Mouse (Mus musculus) monocyte, adult 2 months (primary cell): Measurements from ENCODE around the gene Slc6a14.

Experiments used
- DNase-seq, 2 experiments: peaks; one replicate each; pipeline ENCODE4 v3.0.0; 2022; ENCODE audit warnings: low spot score in 2 of 2, low read depth in 1 of 2

Slc6a14 gene

GRCm38 (mm10) chrX:21714829-21715228 is at the start of gene Slc6a14:
Gene Slc6a14, plus strand, starts transcription at chrX:21714896.
- DNase-seq: no peak

DNA sequence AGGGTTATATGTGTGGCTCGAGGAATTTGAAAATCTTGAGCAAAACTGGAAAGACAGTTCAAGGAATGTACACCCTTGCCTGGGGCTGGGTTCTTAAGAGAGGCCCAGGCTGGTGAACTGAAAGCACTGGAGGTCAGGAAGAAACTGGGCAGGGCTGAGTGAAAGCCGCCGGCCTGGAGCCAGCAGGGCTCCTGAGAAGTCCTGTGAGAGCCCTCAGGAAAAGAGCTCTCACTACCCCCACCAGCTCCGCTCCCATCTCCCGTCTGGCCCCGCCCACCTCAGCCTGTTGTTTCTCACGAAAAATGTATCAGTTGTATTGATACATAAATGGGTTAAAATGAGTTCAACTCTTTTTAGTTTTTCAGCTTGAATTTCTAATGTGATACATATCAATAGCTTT is 43.8 kb upstream of the Slc6a14 start:
- DNase-seq: no peak

- DNase-seq: no peak
These were observed 19.5 kb upstream of the Slc6a14 start for GRCm38 (mm10) chrX:21695220-21695619.

DNA sequence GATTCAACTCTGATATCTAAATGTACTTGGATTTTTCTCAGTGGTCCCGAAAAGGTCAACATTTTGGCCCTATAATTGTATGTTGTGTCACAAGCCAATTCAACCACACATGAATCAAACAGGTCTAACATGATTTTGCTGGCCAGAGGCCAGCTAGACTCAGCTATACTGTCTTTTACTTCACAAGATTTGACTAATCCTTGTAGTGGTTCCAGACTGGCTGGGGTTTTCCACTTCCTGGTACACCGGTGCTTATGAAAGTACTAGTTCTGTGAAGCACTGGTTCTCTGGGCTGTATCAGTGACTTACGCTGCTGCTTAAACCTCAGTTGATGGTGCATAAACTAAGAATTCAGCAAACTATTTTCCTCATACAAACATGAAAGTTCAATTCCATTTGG is 19.0 kb upstream of the Slc6a14 start:
- no peak for DNase-seq

- DNase-seq: no peak
These were observed 13.1 kb upstream of the Slc6a14 start for GRCm38 (mm10) chrX:21701646-21702045.

DNA sequence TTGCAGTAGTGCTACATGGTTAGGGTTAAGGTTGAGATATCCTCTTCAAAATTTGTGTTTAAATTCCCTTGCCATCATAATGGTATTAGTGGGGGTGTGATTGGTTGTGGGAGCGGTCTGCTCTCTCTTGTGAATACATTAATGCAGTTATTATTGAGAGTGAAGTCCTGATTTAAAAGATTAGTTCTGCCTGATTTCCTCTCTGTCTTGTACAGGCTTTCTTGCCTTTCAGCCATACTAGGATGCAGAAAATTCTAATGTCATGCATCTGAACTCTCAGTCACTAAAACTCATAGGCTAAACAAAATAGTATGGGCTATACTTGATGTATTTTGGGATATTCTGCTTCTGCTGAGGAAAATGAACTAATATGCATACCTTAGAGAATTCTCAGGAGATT is 10.2 kb upstream of the Slc6a14 start:
- DNase-seq: no peak

DNA sequence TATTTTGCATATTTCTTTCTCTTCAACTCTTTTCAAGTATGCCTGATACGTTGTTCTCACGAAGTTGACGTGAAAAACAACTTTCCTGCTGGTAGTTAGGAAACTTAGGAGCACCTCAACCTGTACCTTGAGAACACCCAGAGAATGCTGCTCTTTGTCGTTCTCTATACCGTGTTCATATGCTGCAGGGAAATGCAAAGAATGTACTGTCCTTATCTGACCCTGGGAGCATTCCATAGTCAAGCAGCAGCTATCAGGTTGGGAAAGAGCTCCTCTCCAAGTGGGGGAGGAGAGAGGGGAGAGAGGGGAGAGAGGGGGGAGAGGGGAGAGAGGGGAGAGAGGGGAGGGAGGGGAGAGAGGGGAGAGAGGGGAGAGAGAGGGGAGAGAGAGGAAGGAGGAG is 597 bp downstream of the Slc6a14 start:
- DNase-seq: no peak

DNA sequence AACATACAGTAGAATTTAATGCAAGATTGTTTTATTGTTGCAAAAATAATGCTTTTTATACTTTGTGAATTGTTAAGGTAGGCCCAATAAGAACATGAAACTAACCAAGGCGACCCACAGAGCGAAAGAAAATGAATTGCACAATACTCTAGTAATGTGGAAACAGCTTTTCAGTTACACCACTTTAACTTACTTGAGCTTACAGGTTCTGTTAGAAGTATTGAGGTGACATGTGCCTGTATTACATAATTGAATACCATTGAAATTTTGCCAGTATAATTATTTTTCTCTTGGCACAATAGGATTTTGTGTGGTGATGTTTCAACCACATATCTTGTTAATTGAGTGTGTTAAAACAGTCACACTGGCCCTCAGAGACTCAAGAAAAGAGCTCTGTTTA is 2.2 kb downstream of the Slc6a14 start:
- no peak for DNase-seq

GRCm38 (mm10) chrX:21744997-21745396 is 30.3 kb downstream of the Slc6a14 start, which contains the start of gene Gm28269:
Gene Gm28269, minus strand, starts transcription at chrX:21745097.
- DNase-seq: no peak
